Mouse (Mus musculus) MEL (cell line): ENCODE data around the gene Twist1. TPM values are rescaled to one million over a fixed set of nuclear protein-coding genes. Genes with fewer than 3 reads are reported as not detected.

Experiments used
- DNase-seq: peaks from one replicate; pipeline ENCODE4 v3.0.0; 2011; ENCODE audit warnings: low read depth, low spot score
- H3K27ac ChIP-seq: 2 replicates; pipeline ENCODE4 v1.5.1; 2012; ENCODE audit warnings: low read depth, mild to moderate bottlenecking, control low read depth, low read length, moderate library complexity; ENCODE audit not compliant: control insufficient read depth
- H3K27me3 ChIP-seq, 2 experiments: fragments of 150-350 bp in 1 of 2; sonication (generic) in 1 of 2; 2 replicates each; pipeline ENCODE4 v1.6.1; 2012; ENCODE audit warnings: low read length in 2 of 2, mild to moderate bottlenecking in 2 of 2, improper control_type of control experiment in 1 of 2, moderate library complexity in 1 of 2; ENCODE audit not compliant: insufficient read depth in 2 of 2, control insufficient read depth in 1 of 2
- H3K36me3 ChIP-seq, 2 experiments: 2 replicates each; pipeline ENCODE4 v1.6.1; 2012 to 2014; ENCODE audit warnings: low read length in 2 of 2, improper control_type of control experiment in 1 of 2, inconsistent platforms in 1 of 2, mild to moderate bottlenecking in 1 of 2; ENCODE audit not compliant: insufficient read depth in 2 of 2, control insufficient read depth in 1 of 2
- H3K4me1 ChIP-seq, 2 experiments: fragments of 150-350 bp in 1 of 2; sonication (generic) in 1 of 2; 2 replicates each; pipeline ENCODE4 v1.6.1; 2012; ENCODE audit warnings: low read length in 2 of 2, improper control_type of control experiment in 1 of 2, mild to moderate bottlenecking in 1 of 2; ENCODE audit not compliant: insufficient read depth in 2 of 2, control insufficient read depth in 1 of 2
- H3K4me3 ChIP-seq, 2 experiments: fragments of 150-350 bp in 1 of 2; sonication (generic) in 1 of 2; 2 replicates each; pipeline ENCODE4 v1.5.1; 2012; ENCODE audit warnings: low read depth in 2 of 2, low read length in 2 of 2, mild to moderate bottlenecking in 2 of 2, moderate library complexity in 2 of 2, control low read depth in 1 of 2, improper control_type of control experiment in 1 of 2; ENCODE audit not compliant: control insufficient read depth in 1 of 2, insufficient read depth in 1 of 2
- H3K79me2 ChIP-seq: 2 replicates; pipeline ENCODE4 v1.6.1; 2012; ENCODE audit warnings: mild to moderate bottlenecking, low read length, moderate library complexity; ENCODE audit not compliant: control insufficient read depth, poor library complexity, insufficient read depth
- H3K9ac ChIP-seq: 2 replicates; pipeline ENCODE4 v1.6.1; 2012; ENCODE audit warnings: low read depth, mild to moderate bottlenecking, control low read depth, low read length, moderate library complexity; ENCODE audit not compliant: control insufficient read depth, poor library complexity, severe bottlenecking
- H3K9me3 ChIP-seq: fragments of 150-350 bp; sonication (generic); replicated peaks from 2 replicates; pipeline ENCODE4 v1.6.1; 2012; ENCODE audit warnings: mild to moderate bottlenecking, low read length, improper control_type of control experiment, moderate library complexity; ENCODE audit not compliant: insufficient read depth
- CHD1 ChIP-seq: IDR thresholded peaks from 2 replicates; pipeline ENCODE4 v1.6.1; 2012; ENCODE audit warnings: low read depth, mild to moderate bottlenecking, inconsistent platforms, low read length, improper control_type of control experiment
- CHD2 ChIP-seq: IDR thresholded peaks from 2 replicates; pipeline ENCODE4 v1.6.1; 2011; ENCODE audit warnings: low read length, improper control_type of control experiment
- ELF1 ChIP-seq: IDR thresholded peaks from 2 replicates; pipeline ENCODE4 v1.6.1; 2014; ENCODE audit warnings: low read depth, mild to moderate bottlenecking, inconsistent platforms, low read length, improper control_type of control experiment, moderate library complexity
- MAFK ChIP-seq: IDR thresholded peaks from 2 replicates; pipeline ENCODE4 v1.6.1; 2011; ENCODE audit warnings: low read depth, mild to moderate bottlenecking, low read length, improper control_type of control experiment, borderline replicate concordance
- MEF2A ChIP-seq: IDR thresholded peaks from 2 replicates; pipeline ENCODE4 v1.6.1; 2014; ENCODE audit warnings: low read depth, mild to moderate bottlenecking, inconsistent platforms, low read length, improper control_type of control experiment; ENCODE audit not compliant: poor library complexity, insufficient replicate concordance, severe bottlenecking; ENCODE audit errors: extremely low read depth
- MXI1 ChIP-seq: IDR thresholded peaks from 2 replicates; pipeline ENCODE4 v1.6.1; 2011; ENCODE audit warnings: mild to moderate bottlenecking, low read depth, low read length, improper control_type of control experiment
- NRF1 ChIP-seq: IDR thresholded peaks from 2 replicates; pipeline ENCODE4 v1.6.1; 2014; ENCODE audit warnings: low read depth, mild to moderate bottlenecking, inconsistent platforms, low read length, improper control_type of control experiment, moderate library complexity; ENCODE audit not compliant: poor library complexity, insufficient read depth, severe bottlenecking
- SMC3 ChIP-seq: IDR thresholded peaks from 2 replicates; pipeline ENCODE4 v1.6.1; 2011; ENCODE audit warnings: low read depth, low read length, improper control_type of control experiment
- UBTF ChIP-seq: IDR thresholded peaks from 2 replicates; pipeline ENCODE4 v1.6.1; 2012; ENCODE audit warnings: low read depth, mild to moderate bottlenecking, inconsistent platforms, low read length, improper control_type of control experiment, moderate library complexity, borderline replicate concordance; ENCODE audit not compliant: insufficient read depth
- ZKSCAN1 ChIP-seq: IDR thresholded peaks from 2 replicates; pipeline ENCODE4 v1.6.1; 2012; ENCODE audit warnings: low read depth, mild to moderate bottlenecking, inconsistent platforms, low read length, improper control_type of control experiment, moderate library complexity
- polyA plus RNA-seq, 2 experiments: library from polyadenylated mRNA; stranded (reverse) in 1 of 2; unstranded in 1 of 2; fragments of >175 nt in 1 of 2; fragments of >200 nt in 1 of 2; gene quantifications; 2 replicates each; pipeline versions ENCODE4 v1.2.1 to v1.2.4; 2012; ENCODE audit warnings: low replicate concordance in 2 of 2, low read depth in 1 of 2; ENCODE audit not compliant: insufficient read length in 2 of 2, insufficient read depth in 1 of 2, missing spikeins in 1 of 2
- total RNA-seq: library from RNA; depleted of rRNA; stranded (reverse); fragments of 300-350 nt; gene quantifications from 2 replicates; pipeline ENCODE4 v1.2.3, GENCODE M21; 2012; rRNA removed

The Twist1 gene
- total and polyA plus RNA-seq, 3 experiments, result not detected

DNA sequence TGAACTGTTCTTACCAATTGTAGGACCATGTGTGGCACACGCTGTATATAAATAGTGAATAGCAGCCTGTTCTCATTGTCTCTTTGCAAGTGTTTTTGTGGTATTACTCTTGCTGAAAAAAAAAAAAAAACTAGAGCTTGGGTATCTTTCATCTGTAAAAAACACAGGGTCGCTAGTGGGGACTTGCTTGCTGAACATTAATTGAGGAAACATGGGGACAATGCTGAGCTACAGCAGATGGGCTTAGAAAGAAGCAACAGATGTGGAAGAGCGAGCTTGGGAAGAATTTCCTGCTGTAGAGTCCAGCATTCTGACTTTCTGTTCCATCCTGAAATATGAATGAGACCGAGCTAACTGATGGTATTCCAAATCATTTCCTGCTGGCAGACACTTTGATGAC lies 22.7 kb downstream of the Twist1 start:
- TF ChIP-seq SMC3 (no peak), ZKSCAN1 (no peak), CHD2 (no peak), MAFK (no peak)
- DNase-seq, result no peak
- H3K36me3 ChIP-seq, result no peaks in the 10 kb centered on the region
- H3K4me1 ChIP-seq, result no peaks in the 10 kb centered on the region
- no peaks in the 10 kb centered on the region for H3K27me3 ChIP-seq
- H3K79me2 ChIP-seq, result no peaks in the 10 kb centered on the region
- H3K9me3 ChIP-seq, result no peaks in the 10 kb centered on the region
- H3K27ac ChIP-seq, result no peak overlapping the region
- H3K9ac ChIP-seq, result no peak overlapping the region
- H3K4me3 ChIP-seq, result no peak overlapping the region

DNA sequence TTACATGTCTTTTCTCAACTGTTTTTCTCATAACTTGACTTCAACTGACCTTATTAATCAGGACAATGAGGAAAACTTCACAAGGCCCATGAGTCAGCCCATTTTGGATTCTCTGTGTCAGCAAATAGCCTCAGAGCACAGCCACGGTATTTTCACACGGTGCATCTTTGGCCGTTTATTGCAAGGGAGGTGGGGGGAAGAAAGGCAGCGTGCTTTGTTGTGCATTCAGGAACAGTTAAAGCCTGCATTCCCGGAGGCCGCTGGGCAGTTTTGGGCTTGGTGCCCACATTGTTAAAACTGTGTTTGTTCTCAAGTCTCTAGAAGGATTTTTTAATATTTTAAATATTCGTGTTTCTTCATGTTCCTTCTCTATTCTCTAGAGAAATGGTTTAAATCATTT lies 24.0 kb downstream of the Twist1 start:
- no peaks in the 10 kb centered on the region for H3K4me1 ChIP-seq
- no peak for DNase-seq
- H3K36me3 ChIP-seq, result no peaks in the 10 kb centered on the region
- H3K9me3 ChIP-seq, result no peaks in the 10 kb centered on the region
- H3K79me2 ChIP-seq, result no peaks in the 10 kb centered on the region
- no peak overlapping the region for H3K4me3 ChIP-seq
- no peaks in the 10 kb centered on the region for H3K27me3 ChIP-seq
- H3K27ac ChIP-seq, result no peak overlapping the region
- TF ChIP-seq ELF1 (no peak), MXI1 (no peak), MEF2A (no peak), UBTF (no peak), CHD1 (no peak)
- H3K9ac ChIP-seq, result no peak overlapping the region

DNA sequence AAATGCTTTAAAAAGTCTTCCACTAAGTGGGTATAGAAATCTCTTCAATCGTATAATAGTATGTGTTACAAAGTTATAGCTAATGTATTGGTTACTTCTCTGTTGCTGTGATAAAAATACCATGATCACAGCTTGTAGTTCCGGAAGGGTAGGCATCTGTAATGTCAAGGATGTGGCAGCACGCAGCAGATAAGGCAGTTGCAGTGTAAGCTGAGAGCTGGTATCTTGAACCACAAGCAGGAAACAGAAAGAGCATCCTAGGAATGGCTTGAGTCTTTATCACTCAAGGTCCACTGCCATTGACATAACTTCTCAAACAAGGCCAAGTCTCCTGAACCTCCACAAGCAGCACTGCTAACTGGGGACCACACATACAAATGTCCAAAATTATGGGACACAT lies 35.7 kb downstream of the Twist1 start:
- no peaks in the 10 kb centered on the region for H3K27me3 ChIP-seq
- H3K4me1 ChIP-seq, result no peaks in the 10 kb centered on the region
- H3K36me3 ChIP-seq, result no peaks in the 10 kb centered on the region
- DNase-seq, result no peak
- H3K4me3 ChIP-seq, result no peak overlapping the region
- TF ChIP-seq MEF2A, result no peak
- TF ChIP-seq NRF1, result no peak
- TF ChIP-seq, all 39 proteins: peak for 0
- H3K79me2 ChIP-seq, result no peaks in the 10 kb centered on the region
- H3K9me3 ChIP-seq, result no peaks in the 10 kb centered on the region
- H3K27ac ChIP-seq, result no peak overlapping the region
- H3K9ac ChIP-seq, result no peak overlapping the region

Other genes starting within 250 kb of the Twist1 start
- not detected in 2 replicates for gene Ferd3l, start 29.2 kb upstream of the Twist1 start, total RNA-seq
- gene Ferd3l, start 29.2 kb upstream of the Twist1 start, polyA plus RNA-seq, result not detected